Mouse (Mus musculus) spleen, adult 2 months (tissue): ENCODE results near the gene Cdh3.

ENCODE experiments used
- CTCF ChIP-seq: fragments of 200-500 bp; IDR thresholded peaks from 2 replicates; pipeline ENCODE4 v1.5.1; 2011; ENCODE audit warnings: mild to moderate bottlenecking, inconsistent platforms; ENCODE audit not compliant: insufficient read depth, insufficient read length, insufficient replicate concordance; ENCODE audit errors: extremely low read depth
- POLR2A ChIP-seq: fragments of 200-500 bp; IDR thresholded peaks from 2 replicates; pipeline ENCODE4 v1.6.1; 2011; ENCODE audit warnings: low read depth, low read length, inconsistent platforms

DNA sequence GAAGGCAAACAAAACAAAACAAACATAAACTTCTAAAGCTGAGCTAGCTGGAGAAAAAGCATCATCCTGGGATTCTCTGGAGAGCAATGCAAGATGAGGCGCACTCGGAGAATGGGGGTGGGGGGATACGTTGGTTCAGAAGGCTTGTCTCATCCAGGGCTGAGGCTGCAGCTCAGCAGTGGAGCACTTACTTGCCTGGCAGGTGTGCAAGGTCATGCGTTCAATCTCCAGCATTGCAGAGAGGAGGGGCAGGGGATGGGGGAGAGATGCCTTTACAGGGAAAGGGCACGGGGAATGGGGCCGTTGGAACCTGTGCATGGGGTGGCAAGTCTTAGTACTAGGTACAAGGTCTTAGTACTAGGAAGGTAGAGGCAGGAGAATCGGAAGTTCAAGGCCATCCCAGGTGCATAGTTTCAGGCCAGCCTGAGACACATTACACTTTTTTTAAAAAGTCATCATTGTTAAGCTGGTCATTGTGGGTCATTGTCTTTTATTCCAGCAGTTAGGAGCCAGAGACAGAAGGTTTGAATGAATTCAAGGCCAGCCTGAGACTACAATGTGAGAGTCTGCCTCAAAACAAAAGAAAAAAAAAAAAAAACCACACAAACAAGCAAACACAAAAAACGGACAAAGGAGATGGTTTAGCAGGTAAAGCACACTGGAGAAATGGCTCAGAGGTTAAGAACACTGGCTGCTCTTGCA lies 1.5 kb upstream of the Cdh3 start:
- TF ChIP-seq POLR2A, result no peak
- TF ChIP-seq CTCF, result no peak
